Comparison of ENCODE assay signal across 8 mouse cellular contexts in genomic region chr16:90933534-90934176, GRCm38 (mm10). TPM values are rescaled to one million over a fixed set of nuclear protein-coding genes. Genes with fewer than 3 reads are reported as not detected.
A peak's percentile ranks its signal among the peaks of the same experiment; 100 is the strongest.
DNase-seq lines count a peak whose midpoint lies in the region; ATAC-seq lines count a peak whose summit lies in the region.

No protein-coding gene starts in this region.

- H3K9ac ChIP-seq in liver, embryonic 12.5 days = peak overlapping the region; percentile 88

- peak; percentile 7 for DNase-seq in thymus, postnatal 25 days
- DNase-seq in thymus, postnatal 10 days (ENCODE audit: low spot score in 2 of 2) = no peak
- no peak for DNase-seq in adrenal gland, adult (ENCODE audit: inconsistent age in 2 of 2, low spot score in 1 of 2)
- no peak for DNase-seq in cerebellum, adult 11-12 months
- DNase-seq in ovary, adult 18-20 months (ENCODE audit: low spot score) = no peak

- H3K4me1 ChIP-seq in erythroblast, embryonic 14.5 days (ENCODE audit: control insufficient read depth) = peaks cover 25% of the 10 kb centered on the region
- H3K4me1 ChIP-seq in liver, embryonic 12.5 days = peaks cover 12% of the 10 kb centered on the region

- H3K4me2 ChIP-seq in liver, embryonic 12.5 days = peak overlapping the region; percentile 92

- H3K27ac ChIP-seq in liver, embryonic 12.5 days = peak overlapping the region; percentile 83

- ATAC-seq in erythroblast, adult 5-6 weeks (replicated peaks; ENCODE audit: low FRiP score, poor library complexity, severe bottlenecking) = no peak
- no peak for ATAC-seq in liver, embryonic 12.5 days

- no peaks in the 10 kb centered on the region for H3K9me3 ChIP-seq in erythroblast, embryonic 14.5 days (ENCODE audit: control insufficient read depth, low read length)
- H3K9me3 ChIP-seq in liver, embryonic 12.5 days (replicated peaks) = no peaks in the 10 kb centered on the region

- peak overlapping the region; percentile 92 for H3K4me3 ChIP-seq in erythroblast, embryonic 14.5 days (replicated peaks)
- peak overlapping the region; percentile 81 for H3K4me3 ChIP-seq in liver, embryonic 12.5 days

- H3K36me3 ChIP-seq in erythroblast, embryonic 14.5 days (ENCODE audit: control insufficient read depth) = peaks cover 48% of the 10 kb centered on the region
- H3K36me3 ChIP-seq in liver, embryonic 12.5 days = peaks cover 27% of the 10 kb centered on the region

- H3K27me3 ChIP-seq in erythroblast, embryonic 14.5 days (ENCODE audit: control insufficient read depth) = no peaks in the 10 kb centered on the region
- no peaks in the 10 kb centered on the region for H3K27me3 ChIP-seq in liver, embryonic 12.5 days (replicated peaks)

- 23% methylated on average over 13 of the region's 13 CpGs for WGBS in liver, embryonic 12.5 days (ENCODE audit: insufficient replicate concordance)

RNA-seq across cellular contexts. Expression of gene Cfap298, which starts 1.3 kb away (rescaled TPM):
- polyA plus RNA-seq in erythroblast, embryonic 14.5 days (2012) = 1.9 and 2.1 TPM in 2 replicates
- total RNA-seq in erythroblast, adult 5-6 weeks (2015; ENCODE audit: low replicate concordance) = 1.2 and 18.8 TPM in 2 replicates
- 7.0 and 20.1 TPM in 2 replicates for total RNA-seq in erythroblast, adult 5-6 weeks (2017; ENCODE audit: low replicate concordance)
- polyA plus RNA-seq in liver, embryonic 12.5 days (2016; fragmentation: Nextera tagmentation; extraction: Ambion mirVana) = 41.4 and 44.0 TPM in 2 replicates

Comparison
In these comparisons a context has a peak if more than half of its experiments do, and no peak if none do; other contexts are left out.
1. RNA of gene Cfap298, which starts 1.3 kb away (polyA plus RNA-seq): 41.4 to 44.0 TPM in liver, embryonic 12.5 days; 1.9 to 2.1 TPM in erythroblast, embryonic 14.5 days; every median in the first group is over 10 times any median in the second.